Mouse (Mus musculus) C2C12 (cell line): ENCODE results near the gene Iffo2.

Source experiments
- CTCF ChIP-seq: IDR thresholded peaks from one replicate; pipeline ENCODE4 v1.5.1; 2011; ENCODE audit not compliant: control insufficient read depth, insufficient read depth, insufficient read length
- USF1 ChIP-seq: IDR thresholded peaks from one replicate; pipeline ENCODE4 v1.6.1; 2011; ENCODE audit warnings: low read depth, mild to moderate bottlenecking, control low read depth, moderate library complexity

DNA sequence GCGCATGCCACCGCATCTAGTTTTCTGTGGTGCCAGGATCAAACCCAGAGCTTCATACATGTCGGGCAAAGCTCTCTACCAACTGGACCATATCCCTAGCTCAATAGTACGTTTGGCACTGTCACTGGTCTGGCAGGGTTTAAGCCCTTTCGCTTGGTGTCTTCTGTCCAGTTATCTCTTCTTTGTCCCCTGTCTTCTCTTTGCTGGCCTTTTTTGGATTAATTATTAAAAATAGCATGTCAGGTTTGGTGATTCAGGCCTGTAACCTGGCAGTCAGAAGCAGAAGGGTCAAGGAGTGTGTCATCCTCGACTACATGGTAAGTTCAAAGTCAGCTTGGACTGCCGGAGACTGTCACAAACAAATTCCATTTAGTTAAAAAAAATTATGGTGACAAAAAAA lies 10.4 kb downstream of the Iffo2 start:
- no peak for TF ChIP-seq USF1
- no peak for TF ChIP-seq CTCF
